Mouse (Mus musculus) liver, embryonic 14.5 days (tissue): ENCODE measurements around the gene Ap5z1. TPM values are rescaled to one million over a fixed set of nuclear protein-coding genes. Genes with fewer than 3 reads are reported as not detected.

Source experiments
- ATAC-seq: fragments of 200-750 bp; cut with Nextera tagmentation; 2 replicates; pipeline ENCODE4 v1.8.0; 2017; ENCODE audit warnings: moderate number of reproducible peaks, mild to moderate bottlenecking, moderate library complexity; ENCODE audit not compliant: insufficient read depth
- DNase-seq, 3 experiments: peaks; one replicate each; pipeline ENCODE4 v3.0.0-alpha.2; 2012 to 2013; ENCODE audit warnings: low read depth in 3 of 3, low spot score in 3 of 3
- H3K27ac ChIP-seq: fragments of 300-500 bp; sonication (generic); 2 replicates; pipeline ENCODE4 v1.5.1; 2014; ENCODE audit warnings: moderate library complexity, mild to moderate bottlenecking, control low read depth, inconsistent platforms
- H3K27me3 ChIP-seq: fragments of 300-500 bp; sonication (generic); 2 replicates; pipeline ENCODE4 v1.6.1; 2014; ENCODE audit warnings: mild to moderate bottlenecking, low read length, moderate library complexity; ENCODE audit not compliant: control insufficient read depth, insufficient read depth
- H3K36me3 ChIP-seq: fragments of 300-500 bp; sonication (generic); replicated peaks from 2 replicates; pipeline ENCODE4 v1.6.1; 2014; ENCODE audit warnings: low read depth; ENCODE audit not compliant: control insufficient read depth, insufficient read depth
- H3K4me1 ChIP-seq, 2 experiments: fragments of 200-500 bp in 1 of 2; fragments of 300-500 bp in 1 of 2; sonication (generic) in 1 of 2; replicated peaks; 2 replicates each; pipeline ENCODE4 v1.6.1; 2012 to 2014; ENCODE audit warnings: antibody characterized with exemption in 1 of 2, inconsistent platforms in 1 of 2, low read length in 1 of 2; ENCODE audit not compliant: control insufficient read depth in 2 of 2, insufficient read depth in 2 of 2
- H3K4me2 ChIP-seq: fragments of 300-500 bp; sonication (generic); 2 replicates; pipeline ENCODE4 v1.6.1; 2014; ENCODE audit warnings: low read depth, mild to moderate bottlenecking, control low read depth, moderate library complexity
- H3K4me3 ChIP-seq, 2 experiments: fragments of 200-500 bp in 1 of 2; fragments of 300-500 bp in 1 of 2; sonication (generic) in 1 of 2; 2 replicates each; pipeline ENCODE4 v1.5.1; 2012 to 2014; ENCODE audit warnings: low read depth in 2 of 2, low read length in 2 of 2, mild to moderate bottlenecking in 2 of 2, control low read depth in 1 of 2, inconsistent platforms in 1 of 2, moderate library complexity in 1 of 2; ENCODE audit not compliant: insufficient read depth in 1 of 2
- H3K9ac ChIP-seq: fragments of 300-500 bp; sonication (generic); replicated peaks from 2 replicates; pipeline ENCODE4 v1.6.1; 2014; ENCODE audit warnings: mild to moderate bottlenecking, control low read depth, moderate library complexity
- H3K9me3 ChIP-seq: fragments of 300-500 bp; sonication (generic); 2 replicates; pipeline ENCODE4 v1.6.1; 2016; ENCODE audit warnings: low read length, mixed read lengths; ENCODE audit not compliant: control insufficient read depth
- CTCF ChIP-seq: IDR thresholded peaks from 2 replicates; pipeline ENCODE4 v1.5.1; 2016; ENCODE audit warnings: antibody characterized with exemption, low read depth, control low read depth
- EP300 ChIP-seq: IDR thresholded peaks from 2 replicates; pipeline ENCODE4 v1.6.1; 2016; ENCODE audit warnings: antibody characterized with exemption, low read depth
- WGBS: fragments of 180-500 bp; shearing (Covaris S2); extraction: QIAGEN DNeasy Blood & Tissue Kit; methylation state at CpG from one replicate; pipeline ENCODE4 v1.1.7; 2014; ENCODE audit not compliant: insufficient replicate concordance; 5-methylcytosine and 5-hydroxymethylcytosine counted together
- polyA plus RNA-seq, 2 experiments: library from polyadenylated mRNA; depleted of rRNA in 1 of 2; stranded (reverse) in 1 of 2; unstranded in 1 of 2; fragments of >200 nt; fragmentation: Nextera tagmentation in 1 of 2; extraction: Ambion mirVana in 1 of 2; gene quantifications; 2 replicates each; pipeline versions ENCODE4 v1.2.1 to v1.2.3; 2012 to 2014

The Ap5z1 gene
- polyA plus RNA-seq, 2 experiments = 3.5 to 5.8 TPM

DNA sequence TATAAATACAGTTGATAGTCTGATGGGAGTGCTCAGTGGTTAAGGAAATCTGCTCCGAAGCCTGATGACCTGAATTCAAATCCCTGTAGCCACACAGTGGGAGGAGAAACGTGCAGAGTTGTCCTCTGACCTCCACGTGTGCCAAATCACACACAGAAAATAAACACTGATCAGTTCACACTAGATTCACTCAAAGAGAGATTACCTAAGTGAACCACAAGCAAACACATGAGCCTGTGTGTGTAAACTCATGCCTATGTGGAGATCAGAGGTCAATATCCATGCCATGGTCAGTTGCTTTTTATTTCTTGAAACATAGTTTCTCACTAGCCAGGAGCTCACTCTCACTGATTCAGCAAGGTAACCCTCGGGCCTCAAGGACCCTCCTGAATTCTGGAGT, 56.6 kb downstream of the Ap5z1 start:
- no peak for TF ChIP-seq CTCF
- TF ChIP-seq EP300 = no peak

DNA sequence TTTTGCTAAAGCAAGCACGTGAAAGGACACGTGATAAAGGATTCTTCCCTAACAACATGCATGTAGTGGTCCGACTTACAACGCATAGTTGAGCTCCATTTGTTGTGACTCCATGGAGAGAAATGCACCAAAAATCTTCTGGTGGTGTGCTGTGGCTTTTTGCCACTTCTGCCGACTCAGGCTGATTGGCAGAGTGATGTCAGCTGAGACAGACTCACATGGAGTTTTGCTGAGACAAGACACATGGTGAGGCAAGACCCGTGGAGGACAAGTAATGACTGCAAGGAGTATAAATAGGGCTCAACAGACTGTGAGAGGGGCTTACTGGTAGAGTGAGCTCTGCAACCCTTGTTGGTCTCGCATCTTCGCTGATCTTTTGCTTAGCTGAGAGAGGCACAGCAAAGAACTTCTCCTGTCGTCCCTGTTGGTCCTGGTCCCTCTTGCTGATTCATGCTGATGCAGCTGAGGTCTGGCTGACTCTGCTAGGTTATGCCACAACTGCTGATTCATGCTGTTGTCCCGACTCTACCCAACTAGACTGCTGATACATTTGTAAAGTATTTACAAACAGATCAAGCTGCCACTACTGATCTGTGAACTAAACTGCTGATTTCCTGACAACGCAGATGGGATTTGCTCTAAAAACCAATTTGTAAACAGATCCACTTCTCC, 57.6 kb downstream of the Ap5z1 start:
- H3K4me3 ChIP-seq = peak overlapping the region in 1 of 2 experiments; percentile 11; a peak in 2 of 4 replicates
- no peak overlapping the region; the same call in 1 of the 2 replicates for H3K9ac ChIP-seq
- peak; percentile 36 to 57 (median 47) for DNase-seq
- peak overlapping the region; percentile 59 for H3K27ac ChIP-seq
- TF ChIP-seq CTCF = no peak
- TF ChIP-seq EP300 = no peak
- H3K4me1 ChIP-seq = peaks cover 0 to 27% of the 10 kb centered on the region in 2 experiments; a peak in 2 of 4 replicates
- 52% methylated on average over 11 of the region's 11 CpGs for WGBS
- no peaks in the 10 kb centered on the region for H3K36me3 ChIP-seq
- no peak overlapping the region; the same call in none of the 2 replicates for H3K4me2 ChIP-seq
- no peaks in the 10 kb centered on the region for H3K9me3 ChIP-seq
- peak; percentile 91 for ATAC-seq
- H3K27me3 ChIP-seq = no peaks in the 10 kb centered on the region

More for the DNA sequence above, 56.6 kb downstream of the Ap5z1 start:
- Histone ChIP-seq H3K4me3 (no peak overlapping the region), H3K27me3 (no peaks in the 10 kb centered on the region), H3K27ac (no peak overlapping the region), H3K9me3 (no peaks in the 10 kb centered on the region), H3K36me3 (no peaks in the 10 kb centered on the region), H3K4me2 (no peak overlapping the region), H3K9ac (no peak overlapping the region), H3K4me1 (peaks cover 0 to 27% of the 10 kb centered on the region in 2 experiments; a peak in 2 of 4 replicates)
- no peak for DNase-seq
- no peak for ATAC-seq
- WGBS = 53% methylated on average over 4 of the region's 4 CpGs

DNA sequence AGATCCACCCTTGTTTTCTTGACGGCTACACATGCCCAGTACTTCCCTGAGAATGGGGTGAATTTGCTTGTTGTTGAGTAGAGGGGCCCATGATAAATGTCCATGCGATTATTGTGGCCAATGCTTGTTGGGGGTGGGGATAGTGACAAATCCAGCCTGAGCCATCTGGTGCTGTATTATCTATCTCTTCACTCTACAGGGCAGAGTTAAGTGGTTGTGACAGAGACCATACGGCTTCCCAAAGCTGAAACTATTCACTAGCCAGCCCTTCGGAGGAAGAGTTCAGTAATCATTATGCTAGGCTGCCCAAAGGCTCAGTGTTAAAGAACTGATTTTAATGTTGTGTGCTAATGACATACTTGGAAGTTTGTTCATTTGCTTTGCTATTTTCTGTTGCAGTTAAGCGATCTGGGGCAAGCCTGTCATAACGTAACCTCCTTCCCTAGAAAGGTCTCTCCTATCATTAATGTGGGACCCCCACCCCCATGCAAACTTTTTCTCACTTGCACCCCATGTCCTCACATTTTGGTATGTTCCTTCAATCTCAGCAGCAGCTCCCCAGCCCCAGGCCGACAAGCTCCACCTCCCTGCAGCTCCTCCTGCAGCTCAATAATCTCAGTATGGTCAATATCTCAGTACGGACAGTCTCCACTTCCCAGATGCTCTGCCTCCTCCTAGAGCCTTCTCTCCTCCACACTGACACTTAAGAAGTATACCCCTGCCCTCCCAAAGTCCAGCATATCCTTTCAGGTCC, 61.1 kb downstream of the Ap5z1 start:
- Histone ChIP-seq H3K27me3 (peaks cover 5% of the 10 kb centered on the region), H3K4me2 (no peak overlapping the region), H3K4me1 (peaks cover 0 to 27% of the 10 kb centered on the region in 2 experiments; a peak in 2 of 4 replicates), H3K9me3 (no peaks in the 10 kb centered on the region), H3K4me3 (no peak overlapping the region), H3K9ac (no peak overlapping the region), H3K27ac (no peak overlapping the region), H3K36me3 (no peaks in the 10 kb centered on the region)
- WGBS = 58% methylated on average over 8 of the region's 8 CpGs
- TF ChIP-seq EP300 = no peak
- TF ChIP-seq CTCF = no peak
- DNase-seq (no peak), ATAC-seq (no peak)

Other genes starting within 250 kb of the Ap5z1 start
- 2.4 TPM in 2 replicates for gene Foxk1, start 62.4 kb upstream of the Ap5z1 start, polyA plus RNA-seq (2012; rRNA removed)
- 1.1 and 1.8 TPM in 2 replicates for gene Foxk1, start 62.4 kb upstream of the Ap5z1 start, polyA plus RNA-seq (2014; fragmentation: Nextera tagmentation; extraction: Ambion mirVana)
- gene Papolb, start 66.1 kb downstream of the Ap5z1 start, polyA plus RNA-seq (2012; rRNA removed) = not detected in 2 replicates
- gene Papolb, start 66.1 kb downstream of the Ap5z1 start, polyA plus RNA-seq (2014; fragmentation: Nextera tagmentation; extraction: Ambion mirVana) = not detected in 2 replicates
- gene Radil, start 87.2 kb downstream of the Ap5z1 start, polyA plus RNA-seq (2012; rRNA removed) = 0.03 and 0.09 TPM in 2 replicates
- gene Radil, start 87.2 kb downstream of the Ap5z1 start, polyA plus RNA-seq (2014; fragmentation: Nextera tagmentation; extraction: Ambion mirVana) = 0.05 and 0.08 TPM in 2 replicates
- gene Mmd2, start 144.9 kb downstream of the Ap5z1 start, polyA plus RNA-seq (2012; rRNA removed) = 6.0 and 6.7 TPM in 2 replicates
- gene Mmd2, start 144.9 kb downstream of the Ap5z1 start, polyA plus RNA-seq (2014; fragmentation: Nextera tagmentation; extraction: Ambion mirVana) = 15.5 and 16.9 TPM in 2 replicates
- 16.0 and 20.5 TPM in 2 replicates for gene Wipi2, start 163.8 kb downstream of the Ap5z1 start, polyA plus RNA-seq (2012; rRNA removed)
- gene Wipi2, start 163.8 kb downstream of the Ap5z1 start, polyA plus RNA-seq (2014; fragmentation: Nextera tagmentation; extraction: Ambion mirVana) = 28.3 and 34.4 TPM in 2 replicates
- gene Slc29a4, start 228.6 kb downstream of the Ap5z1 start, polyA plus RNA-seq (2012; rRNA removed) = 0.04 and 0.21 TPM in 2 replicates
- 0.04 and 0.24 TPM in 2 replicates for gene Slc29a4, start 228.6 kb downstream of the Ap5z1 start, polyA plus RNA-seq (2014; fragmentation: Nextera tagmentation; extraction: Ambion mirVana)